Mouse (Mus musculus) forebrain, embryonic 13.5 days (tissue): ENCODE data around the gene Fam83g. TPM values are rescaled to one million over a fixed set of nuclear protein-coding genes. Genes with fewer than 3 reads are reported as not detected.
A peak's percentile ranks its signal among the peaks of the same experiment; 100 is the strongest.

Experiments used
- ATAC-seq: fragments of 200-750 bp; cut with Nextera tagmentation; 2 replicates; pipeline ENCODE4 v1.8.0; 2017
- H3K27ac ChIP-seq: fragments of 300-500 bp; sonication (generic); 2 replicates; pipeline ENCODE4 v1.5.1; 2015; ENCODE audit warnings: inconsistent platforms, mild to moderate bottlenecking, moderate library complexity
- H3K27me3 ChIP-seq: fragments of 300-500 bp; sonication (generic); 2 replicates; pipeline ENCODE4 v1.6.1; 2015; ENCODE audit warnings: mild to moderate bottlenecking, inconsistent platforms
- H3K36me3 ChIP-seq: fragments of 300-500 bp; sonication (generic); 2 replicates; pipeline ENCODE4 v1.6.1; 2015; ENCODE audit warnings: mild to moderate bottlenecking, inconsistent platforms; ENCODE audit not compliant: poor library complexity, severe bottlenecking
- H3K4me1 ChIP-seq: fragments of 300-500 bp; sonication (generic); 2 replicates; pipeline ENCODE4 v1.6.1; 2015; ENCODE audit warnings: inconsistent platforms
- H3K4me2 ChIP-seq: fragments of 300-500 bp; sonication (generic); 2 replicates; pipeline ENCODE4 v1.6.1; 2015; ENCODE audit warnings: inconsistent platforms, mild to moderate bottlenecking, moderate library complexity
- H3K4me3 ChIP-seq: fragments of 300-500 bp; sonication (generic); 2 replicates; pipeline ENCODE4 v1.5.1; 2015; ENCODE audit warnings: mild to moderate bottlenecking, inconsistent platforms
- H3K9ac ChIP-seq: fragments of 300-500 bp; sonication (generic); 2 replicates; pipeline ENCODE4 v1.6.1; 2015; ENCODE audit warnings: mild to moderate bottlenecking, inconsistent platforms
- H3K9me3 ChIP-seq: fragments of 300-500 bp; sonication (generic); replicated peaks from 2 replicates; pipeline ENCODE4 v1.6.1; 2016; ENCODE audit warnings: inconsistent platforms
- WGBS: fragments of 180-500 bp; shearing (Covaris S2); methylation state at CpG from one replicate; pipeline ENCODE4 v1.1.7; 2015; 5-methylcytosine and 5-hydroxymethylcytosine counted together
- polyA plus RNA-seq: library from polyadenylated mRNA; unstranded; fragments of >200 nt; fragmentation: Nextera tagmentation; extraction: Ambion mirVana; gene quantifications from 2 replicates; pipeline ENCODE4 v1.2.1, GENCODE M21; 2015

Gene Fam83g
- polyA plus RNA-seq, 1 experiment from 2014 or later = 0.32 TPM

GRCm38 (mm10) chr11:61667782-61668181 lies 16.1 kb upstream of the Fam83g start:
- H3K9ac ChIP-seq = no peak overlapping the region
- H3K9me3 ChIP-seq = no peaks in the 10 kb centered on the region
- H3K4me1 ChIP-seq = no peaks in the 10 kb centered on the region
- H3K27me3 ChIP-seq = no peaks in the 10 kb centered on the region
- H3K36me3 ChIP-seq = no peaks in the 10 kb centered on the region
- no peak overlapping the region for H3K4me3 ChIP-seq
- ATAC-seq = no peak
- no peak overlapping the region for H3K4me2 ChIP-seq
- no peak overlapping the region for H3K27ac ChIP-seq
- 79% methylated on average over 5 of the region's 5 CpGs for WGBS

- Histone ChIP-seq H3K4me2 (no peak overlapping the region), H3K4me1 (peaks cover 6% of the 10 kb centered on the region), H3K27ac (no peak overlapping the region), H3K36me3 (no peaks in the 10 kb centered on the region), H3K9ac (no peak overlapping the region), H3K9me3 (no peaks in the 10 kb centered on the region), H3K27me3 (no peaks in the 10 kb centered on the region), H3K4me3 (no peak overlapping the region)
- ATAC-seq = no peak
- WGBS = 90% methylated on average over 14 of the region's 14 CpGs
These were observed 14.1 kb upstream of the Fam83g start for GRCm38 (mm10) chr11:61669492-61670490.

GRCm38 (mm10) chr11:61671781-61672383 lies 12.0 kb upstream of the Fam83g start:
- Histone ChIP-seq H3K4me1 (peaks cover 10% of the 10 kb centered on the region), H3K4me3 (no peak overlapping the region), H3K9ac (no peak overlapping the region), H3K27me3 (no peaks in the 10 kb centered on the region), H3K9me3 (no peaks in the 10 kb centered on the region), H3K27ac (no peak overlapping the region), H3K4me2 (no peak overlapping the region), H3K36me3 (no peaks in the 10 kb centered on the region)
- WGBS = 70% methylated on average over 19 of the region's 19 CpGs
- ATAC-seq = no peak

GRCm38 (mm10) chr11:61673686-61674085 lies 10.2 kb upstream of the Fam83g start:
- H3K4me1 ChIP-seq = peaks cover 10% of the 10 kb centered on the region
- WGBS = 29% methylated on average over 8 of the region's 8 CpGs

GRCm38 (mm10) chr11:61674151-61674838 lies 9.6 kb upstream of the Fam83g start:
- H3K27ac ChIP-seq = no peak overlapping the region
- no peaks in the 10 kb centered on the region for H3K27me3 ChIP-seq
- H3K36me3 ChIP-seq = no peaks in the 10 kb centered on the region
- WGBS = 28% methylated on average over 19 of the region's 19 CpGs
- H3K4me2 ChIP-seq = peak overlapping the region; percentile 33; the same call in 1 of the 2 replicates
- no peak overlapping the region for H3K4me3 ChIP-seq
- H3K4me1 ChIP-seq = peaks cover 10% of the 10 kb centered on the region
- H3K9ac ChIP-seq = 0 out of 2 replicates have a peak overlapping the region, but pooled peaks have one; percentile 26
- ATAC-seq = peak; percentile 51; the same call in 1 of the 2 replicates
- no peaks in the 10 kb centered on the region for H3K9me3 ChIP-seq

More at GRCm38 (mm10) chr11:61673686-61674085, 10.2 kb upstream of the Fam83g start:
- H3K27ac ChIP-seq = no peak overlapping the region
- H3K36me3 ChIP-seq = no peaks in the 10 kb centered on the region
- H3K27me3 ChIP-seq = no peaks in the 10 kb centered on the region
- H3K4me2 ChIP-seq = no peak overlapping the region
- no peak for ATAC-seq
- H3K9ac ChIP-seq = no peak overlapping the region
- H3K4me3 ChIP-seq = no peak overlapping the region
- no peaks in the 10 kb centered on the region for H3K9me3 ChIP-seq

- Histone ChIP-seq H3K4me3 (no peak overlapping the region), H3K9me3 (no peaks in the 10 kb centered on the region), H3K4me1 (peaks cover 10% of the 10 kb centered on the region), H3K9ac (0 out of 2 replicates have a peak overlapping the region, but pooled peaks have one; percentile 26), H3K36me3 (no peaks in the 10 kb centered on the region), H3K27me3 (no peaks in the 10 kb centered on the region), H3K27ac (no peak overlapping the region), H3K4me2 (peak overlapping the region; percentile 33; the same call in 1 of the 2 replicates)
- WGBS = 3% methylated on average over 8 of the region's 8 CpGs
- ATAC-seq = peak; percentile 68; the same call in 1 of the 2 replicates
These were observed 9.1 kb upstream of the Fam83g start for GRCm38 (mm10) chr11:61674839-61675159.

- Histone ChIP-seq H3K9ac (no peak overlapping the region), H3K4me2 (no peak overlapping the region), H3K27me3 (no peaks in the 10 kb centered on the region), H3K36me3 (no peaks in the 10 kb centered on the region), H3K27ac (no peak overlapping the region), H3K4me3 (no peak overlapping the region), H3K4me1 (peaks cover 10% of the 10 kb centered on the region), H3K9me3 (no peaks in the 10 kb centered on the region)
- WGBS = 89% methylated on average over 2 of the region's 2 CpGs
- no peak for ATAC-seq
These were observed 8.6 kb upstream of the Fam83g start for GRCm38 (mm10) chr11:61675332-61675731.

- H3K27me3 ChIP-seq = no peaks in the 10 kb centered on the region
- H3K9me3 ChIP-seq = no peaks in the 10 kb centered on the region
- H3K4me1 ChIP-seq = peaks cover 10% of the 10 kb centered on the region
- H3K4me2 ChIP-seq = no peak overlapping the region
- H3K27ac ChIP-seq = no peak overlapping the region
- no peak overlapping the region for H3K9ac ChIP-seq
- no peak for ATAC-seq
- no peak overlapping the region for H3K4me3 ChIP-seq
- H3K36me3 ChIP-seq = no peaks in the 10 kb centered on the region
- WGBS = 64% methylated on average over 7 of the region's 7 CpGs
These were observed 7.6 kb upstream of the Fam83g start for GRCm38 (mm10) chr11:61676216-61676854.

GRCm38 (mm10) chr11:61677709-61678108 lies 6.2 kb upstream of the Fam83g start:
- Histone ChIP-seq H3K4me2 (no peak overlapping the region), H3K36me3 (no peaks in the 10 kb centered on the region), H3K4me1 (peaks cover 10% of the 10 kb centered on the region), H3K4me3 (no peak overlapping the region), H3K27me3 (no peaks in the 10 kb centered on the region), H3K9me3 (no peaks in the 10 kb centered on the region), H3K27ac (no peak overlapping the region), H3K9ac (no peak overlapping the region)
- WGBS = 86% methylated on average over 4 of the region's 4 CpGs
- ATAC-seq = no peak

GRCm38 (mm10) chr11:61679091-61679866 lies 4.6 kb upstream of the Fam83g start:
- Histone ChIP-seq H3K4me2 (no peak overlapping the region), H3K27ac (no peak overlapping the region), H3K27me3 (peaks cover 15% of the 10 kb centered on the region), H3K9me3 (no peaks in the 10 kb centered on the region), H3K4me1 (peaks cover 15% of the 10 kb centered on the region), H3K9ac (no peak overlapping the region), H3K36me3 (no peaks in the 10 kb centered on the region), H3K4me3 (no peak overlapping the region)
- WGBS = 74% methylated on average over 4 of the region's 4 CpGs
- ATAC-seq = no peak

GRCm38 (mm10) chr11:61685119-61685725 lies 1.3 kb downstream of the Fam83g start:
- H3K4me3 ChIP-seq = no peak overlapping the region
- H3K36me3 ChIP-seq = no peaks in the 10 kb centered on the region
- 70% methylated on average over 8 of the region's 8 CpGs for WGBS
- ATAC-seq = no peak
- no peak overlapping the region for H3K4me2 ChIP-seq
- H3K4me1 ChIP-seq = peaks cover 12% of the 10 kb centered on the region
- H3K27ac ChIP-seq = no peak overlapping the region
- no peak overlapping the region for H3K9ac ChIP-seq
- no peaks in the 10 kb centered on the region for H3K9me3 ChIP-seq
- H3K27me3 ChIP-seq = peaks cover 40% of the 10 kb centered on the region
